Mouse (Mus musculus) ES-Bruce4 (cell line): ENCODE results near the gene Nenf. TPM values are rescaled to one million over a fixed set of nuclear protein-coding genes. Genes with fewer than 3 reads are reported as not detected.

Experiments used
- H3K27ac ChIP-seq: 2 replicates; pipeline ENCODE4 v1.5.1; 2012; ENCODE audit warnings: low read length, inconsistent platforms; ENCODE audit not compliant: insufficient read depth
- H3K27me3 ChIP-seq: 2 replicates; pipeline ENCODE4 v1.6.1; 2012; ENCODE audit warnings: mild to moderate bottlenecking, low read length, inconsistent platforms; ENCODE audit not compliant: control insufficient read depth, poor library complexity, insufficient read depth, severe bottlenecking
- H3K36me3 ChIP-seq: 2 replicates; pipeline ENCODE4 v1.6.1; 2012; ENCODE audit warnings: inconsistent platforms, mild to moderate bottlenecking, low read length, moderate library complexity; ENCODE audit not compliant: control insufficient read depth, poor library complexity, insufficient read depth, severe bottlenecking
- H3K4me1 ChIP-seq: one replicate; pipeline ENCODE4 v1.8.1; 2011; ENCODE audit warnings: low read length; ENCODE audit not compliant: control insufficient read depth, insufficient read depth
- H3K4me3 ChIP-seq: 2 replicates; pipeline ENCODE4 v1.5.1; 2011; ENCODE audit warnings: low read depth, mild to moderate bottlenecking, low read length
- H3K9ac ChIP-seq: 2 replicates; pipeline ENCODE4 v1.6.1; 2012; ENCODE audit warnings: low read depth, mild to moderate bottlenecking, inconsistent platforms; ENCODE audit not compliant: poor library complexity, severe bottlenecking
- H3K9me3 ChIP-seq: replicated peaks from 2 replicates; pipeline ENCODE4 v1.6.1; 2012; ENCODE audit warnings: mild to moderate bottlenecking, low read length, inconsistent platforms; ENCODE audit not compliant: control insufficient read depth, poor library complexity, insufficient read depth, severe bottlenecking
- CTCF ChIP-seq: IDR thresholded peaks from one replicate; pipeline ENCODE4 v1.8.1; 2011; ENCODE audit warnings: low read depth, low read length
- EP300 ChIP-seq: IDR thresholded peaks from 2 replicates; pipeline ENCODE4 v1.6.1; 2011; ENCODE audit warnings: low read depth, low read length; ENCODE audit not compliant: insufficient read depth
- POLR2A ChIP-seq: IDR thresholded peaks from one replicate; pipeline ENCODE4 v1.8.1; 2011; ENCODE audit warnings: low read length; ENCODE audit not compliant: insufficient read depth
- polyA plus RNA-seq: library from polyadenylated mRNA; stranded (reverse); fragments of >200 nt; gene quantifications from 2 replicates; pipeline ENCODE4 v1.2.4, GENCODE M21; 2011; ENCODE audit warnings: low read depth; ENCODE audit not compliant: missing spikeins, insufficient read depth, insufficient read length

The Nenf gene
- polyA plus RNA-seq, 1 experiment: 19.9 TPM

- no peaks in the 10 kb centered on the region for H3K27me3 ChIP-seq
- no peak overlapping the region for H3K9ac ChIP-seq
- TF ChIP-seq CTCF: no peak
- no peak for TF ChIP-seq EP300
- TF ChIP-seq POLR2A: no peak
- H3K9me3 ChIP-seq: no peaks in the 10 kb centered on the region
- no peak overlapping the region for H3K27ac ChIP-seq
- H3K4me1 ChIP-seq: no peaks in the 10 kb centered on the region
- H3K36me3 ChIP-seq: no peaks in the 10 kb centered on the region
- no peak overlapping the region for H3K4me3 ChIP-seq
These were observed 12.4 kb downstream of the Nenf start for GRCm38 (mm10) chr1:191305610-191306009.

- no peak overlapping the region for H3K27ac ChIP-seq
- H3K27me3 ChIP-seq: no peaks in the 10 kb centered on the region
- no peaks in the 10 kb centered on the region for H3K9me3 ChIP-seq
- H3K9ac ChIP-seq: no peak overlapping the region
- H3K4me1 ChIP-seq: no peaks in the 10 kb centered on the region
- TF ChIP-seq CTCF (no peak), EP300 (no peak), POLR2A (no peak)
- H3K4me3 ChIP-seq: no peak overlapping the region
- no peaks in the 10 kb centered on the region for H3K36me3 ChIP-seq
These were observed 13.8 kb downstream of the Nenf start for GRCm38 (mm10) chr1:191304216-191304615.

GRCm38 (mm10) chr1:191303736-191304135 lies 14.3 kb downstream of the Nenf start:
- Histone ChIP-seq H3K9me3 (no peaks in the 10 kb centered on the region), H3K27me3 (no peaks in the 10 kb centered on the region), H3K36me3 (no peaks in the 10 kb centered on the region), H3K4me3 (no peak overlapping the region), H3K27ac (no peak overlapping the region), H3K9ac (no peak overlapping the region), H3K4me1 (no peaks in the 10 kb centered on the region)
- TF ChIP-seq POLR2A: no peak
- no peak for TF ChIP-seq EP300
- TF ChIP-seq CTCF: no peak

GRCm38 (mm10) chr1:191301903-191302302 lies 16.1 kb downstream of the Nenf start:
- Histone ChIP-seq H3K27ac (no peak overlapping the region), H3K4me1 (no peaks in the 10 kb centered on the region), H3K27me3 (no peaks in the 10 kb centered on the region), H3K36me3 (no peaks in the 10 kb centered on the region), H3K9ac (no peak overlapping the region), H3K9me3 (no peaks in the 10 kb centered on the region), H3K4me3 (no peak overlapping the region)
- no peak for TF ChIP-seq POLR2A
- TF ChIP-seq CTCF: no peak
- no peak for TF ChIP-seq EP300

- H3K36me3 ChIP-seq: no peaks in the 10 kb centered on the region
- no peak overlapping the region for H3K27ac ChIP-seq
- H3K4me3 ChIP-seq: no peak overlapping the region
- no peak overlapping the region for H3K9ac ChIP-seq
- H3K27me3 ChIP-seq: no peaks in the 10 kb centered on the region
- no peaks in the 10 kb centered on the region for H3K4me1 ChIP-seq
- TF ChIP-seq POLR2A (no peak), CTCF (peak; percentile 83)
- no peaks in the 10 kb centered on the region for H3K9me3 ChIP-seq
These were observed 18.6 kb downstream of the Nenf start for GRCm38 (mm10) chr1:191299215-191299942.

GRCm38 (mm10) chr1:191298304-191298703 lies 19.7 kb downstream of the Nenf start:
- TF ChIP-seq CTCF (no peak), EP300 (no peak), POLR2A (no peak)

More at GRCm38 (mm10) chr1:191298304-191298703, 19.7 kb downstream of the Nenf start:
- Histone ChIP-seq H3K9ac (no peak overlapping the region), H3K27me3 (no peaks in the 10 kb centered on the region), H3K36me3 (no peaks in the 10 kb centered on the region), H3K27ac (no peak overlapping the region), H3K4me1 (no peaks in the 10 kb centered on the region), H3K9me3 (no peaks in the 10 kb centered on the region), H3K4me3 (no peak overlapping the region)
